Mouse (Mus musculus) brown adipose tissue, adult 24 weeks (tissue): ENCODE measurements around the gene Hsd17b2. TPM values are rescaled to one million over a fixed set of nuclear protein-coding genes. Genes with fewer than 3 reads are reported as not detected.

Source experiments
- polyA plus RNA-seq: library from polyadenylated mRNA; stranded (reverse); fragments of >200 nt; gene quantifications from 2 replicates; pipeline ENCODE4 v1.2.4, GENCODE M21; 2012; ENCODE audit not compliant: missing spikeins, insufficient read depth, insufficient read length

The Hsd17b2 gene
- polyA plus RNA-seq, 1 experiment: not detected

Other genes starting within 250 kb of the Hsd17b2 start
- 0.87 and 1.3 TPM in 2 replicates for gene Plcg2, start 203.6 kb upstream of the Hsd17b2 start, polyA plus RNA-seq
- 2.6 and 3.3 TPM in 2 replicates for gene Sdr42e1, start 28.2 kb upstream of the Hsd17b2 start, polyA plus RNA-seq
- 15.8 and 16.7 TPM in 2 replicates for gene Mphosph6, start 100.0 kb downstream of the Hsd17b2 start, polyA plus RNA-seq